Mouse (Mus musculus) myocyte (in vitro differentiated cells): ENCODE data around the gene Tgfbrap1. TPM values are rescaled to one million over a fixed set of nuclear protein-coding genes. Genes with fewer than 3 reads are reported as not detected.
"Not testable (repeated sequence)": the region's sequence is repeated elsewhere in the genome, so short reads cannot be mapped to it uniquely, and the experiment has no call there.

ENCODE experiments used
- H3K27me3 ChIP-seq: one replicate; pipeline ENCODE4 v1.6.1; 2011; ENCODE audit not compliant: control insufficient read depth, insufficient read depth, insufficient read length
- H3K36me3 ChIP-seq: one replicate; pipeline ENCODE4 v1.6.1; 2011; ENCODE audit not compliant: control insufficient read depth, insufficient read depth
- H3K4me2 ChIP-seq: one replicate; pipeline ENCODE4 v1.6.1; 2011; ENCODE audit warnings: low read depth, control low read depth
- H3K4me3 ChIP-seq: one replicate; pipeline ENCODE4 v1.5.1; 2011; ENCODE audit warnings: mild to moderate bottlenecking, control low read depth, moderate library complexity
- H3K79me2 ChIP-seq: one replicate; pipeline ENCODE4 v1.6.1; 2011; ENCODE audit not compliant: control insufficient read depth, insufficient read depth
- H3ac ChIP-seq: one replicate; pipeline ENCODE4 v1.6.1; 2011; ENCODE audit not compliant: control insufficient read depth, insufficient read length
- CEBPB ChIP-seq: IDR thresholded peaks from 2 replicates; pipeline ENCODE4 v1.6.1; 2011; ENCODE audit warnings: mild to moderate bottlenecking, moderate library complexity; ENCODE audit not compliant: poor library complexity, insufficient read depth, severe bottlenecking
- E2F4 ChIP-seq: IDR thresholded peaks from one replicate; pipeline ENCODE4 v1.6.1; 2011; ENCODE audit warnings: mild to moderate bottlenecking, control low read depth, moderate library complexity; ENCODE audit not compliant: insufficient read depth
- MAX ChIP-seq: IDR thresholded peaks from one replicate; pipeline ENCODE4 v1.6.1; 2011; ENCODE audit warnings: low read depth, mild to moderate bottlenecking, control low read depth
- MYOD1 ChIP-seq, 3 experiments: IDR thresholded peaks; one replicate each; pipeline ENCODE4 v1.6.1; 2011; ENCODE audit warnings: control low read depth in 2 of 3, low read depth in 2 of 3, mild to moderate bottlenecking in 2 of 3, moderate library complexity in 1 of 3; ENCODE audit not compliant: insufficient read length in 2 of 3, control insufficient read depth in 1 of 3
- MYOG ChIP-seq, 3 experiments: IDR thresholded peaks; one replicate each; pipeline ENCODE4 v1.6.1; 2011; ENCODE audit warnings: control low read depth in 2 of 3, low read depth in 2 of 3, mild to moderate bottlenecking in 2 of 3; ENCODE audit not compliant: insufficient read length in 2 of 3, control insufficient read depth in 1 of 3, insufficient read depth in 1 of 3
- POLR2A ChIP-seq: IDR thresholded peaks from one replicate; pipeline ENCODE4 v1.6.1; 2011; ENCODE audit warnings: low read depth, mild to moderate bottlenecking, control low read depth, moderate library complexity; ENCODE audit not compliant: insufficient read length
- POLR2AphosphoS2 ChIP-seq: IDR thresholded peaks from one replicate; pipeline ENCODE4 v1.6.1; 2011; ENCODE audit warnings: low read depth, control low read depth; ENCODE audit not compliant: insufficient read length
- REST ChIP-seq: IDR thresholded peaks from one replicate; pipeline ENCODE4 v1.6.1; 2011; ENCODE audit warnings: mild to moderate bottlenecking, control low read depth, moderate library complexity; ENCODE audit not compliant: insufficient read depth, insufficient read length
- SRF ChIP-seq: IDR thresholded peaks from one replicate; pipeline ENCODE4 v1.6.1; 2011; ENCODE audit warnings: low read depth; ENCODE audit not compliant: control insufficient read depth, insufficient read length
- TCF12 ChIP-seq: IDR thresholded peaks from one replicate; pipeline ENCODE4 v1.6.1; 2011; ENCODE audit warnings: mild to moderate bottlenecking, control low read depth; ENCODE audit not compliant: poor library complexity, insufficient read depth, severe bottlenecking
- TCF3 ChIP-seq: IDR thresholded peaks from one replicate; pipeline ENCODE4 v1.6.1; 2011; ENCODE audit warnings: low read depth, control low read depth; ENCODE audit not compliant: insufficient read length
- USF1 ChIP-seq: IDR thresholded peaks from one replicate; pipeline ENCODE4 v1.6.1; 2011; ENCODE audit warnings: low read depth, mild to moderate bottlenecking, control low read depth, moderate library complexity
- polyA plus RNA-seq: library from polyadenylated mRNA; unstranded; fragments of >200 nt; fragmentation: generic; extraction: Trizol; gene quantifications from one replicate; pipeline ENCODE4 v1.2.1, GENCODE M21; 2012; ENCODE audit warnings: missing spikeins

Gene Tgfbrap1
- polyA plus RNA-seq, 1 experiment = 12.8 TPM

- H3K27me3 ChIP-seq = no peaks in the 10 kb centered on the region
- no peak for TF ChIP-seq MYOD1 (IDR thresholded peaks at IDR 0.05; ENCODE audit: control insufficient read depth in 1 of 3, insufficient read length in 2 of 3, low read depth in 2 of 3)
- no peak for TF ChIP-seq MYOG (IDR thresholded peaks at IDR 0.05; ENCODE audit: control insufficient read depth in 1 of 3, insufficient read depth in 1 of 3, insufficient read length in 2 of 3, low read depth in 2 of 3)
- TF ChIP-seq TCF3 = no peak
- no peak for TF ChIP-seq REST
- TF ChIP-seq SRF = no peak
- no peak for TF ChIP-seq POLR2A
- no peak for TF ChIP-seq TCF12
- TF ChIP-seq CEBPB = no peak
- TF ChIP-seq E2F4 = no peak
- no peak for TF ChIP-seq USF1
- TF ChIP-seq POLR2AphosphoS2 = no peak
- no peak for TF ChIP-seq MAX
- H3K4me3 ChIP-seq = no peak overlapping the region
- peaks cover 40% of the 10 kb centered on the region for H3K36me3 ChIP-seq
- H3K79me2 ChIP-seq = peaks cover 46% of the 10 kb centered on the region
- no peak overlapping the region for H3ac ChIP-seq
- H3K4me2 ChIP-seq = no peak overlapping the region
Measured at GRCm38 (mm10) chr1:43137334-43137733, 38.9 kb upstream of the Tgfbrap1 start.

- Histone ChIP-seq H3K36me3 (peaks cover 40% of the 10 kb centered on the region), H3K79me2 (peaks cover 46% of the 10 kb centered on the region)
- H3K27me3 ChIP-seq, H3ac ChIP-seq, H3K4me2 ChIP-seq, H3K4me3 ChIP-seq: not testable (repeated sequence)
- TF ChIP-seq MYOD1 (IDR thresholded peaks at IDR 0.05; ENCODE audit: control insufficient read depth in 1 of 3, insufficient read length in 2 of 3, low read depth in 2 of 3) = peak in 2 of 3 experiments; percentile 36 to 57
- peak in 2 of 3 experiments; percentile 42 to 59 for TF ChIP-seq MYOG (IDR thresholded peaks at IDR 0.05; ENCODE audit: control insufficient read depth in 1 of 3, insufficient read depth in 1 of 3, insufficient read length in 2 of 3, low read depth in 2 of 3)
- TF ChIP-seq TCF3 = peak; percentile 74
Measured at GRCm38 (mm10) chr1:43136488-43137029, 38.1 kb upstream of the Tgfbrap1 start.

- H3K27me3 ChIP-seq = no peaks in the 10 kb centered on the region
- peaks cover 46% of the 10 kb centered on the region for H3K36me3 ChIP-seq
- peaks cover 36% of the 10 kb centered on the region for H3K79me2 ChIP-seq
- H3K4me3 ChIP-seq = no peak overlapping the region
- TF ChIP-seq MYOG (IDR thresholded peaks at IDR 0.05; ENCODE audit: control insufficient read depth in 1 of 3, insufficient read depth in 1 of 3, insufficient read length in 2 of 3, low read depth in 2 of 3) (peak in 1 of 3 experiments; percentile 35), MYOD1 (IDR thresholded peaks at IDR 0.05; ENCODE audit: control insufficient read depth in 1 of 3, insufficient read length in 2 of 3, low read depth in 2 of 3) (peak in 1 of 3 experiments; percentile 1), TCF3 (no peak)
- H3K4me2 ChIP-seq = no peak overlapping the region
- no peak overlapping the region for H3ac ChIP-seq
Measured at GRCm38 (mm10) chr1:43131591-43131990, 33.2 kb upstream of the Tgfbrap1 start.

- no peak for TF ChIP-seq MYOG (IDR thresholded peaks at IDR 0.05; ENCODE audit: control insufficient read depth in 1 of 3, insufficient read depth in 1 of 3, insufficient read length in 2 of 3, low read depth in 2 of 3)
- no peak for TF ChIP-seq CEBPB
- TF ChIP-seq POLR2A = no peak
- TF ChIP-seq MAX = no peak
- TF ChIP-seq REST = no peak
- no peak for TF ChIP-seq USF1
- TF ChIP-seq SRF = no peak
- TF ChIP-seq POLR2AphosphoS2 = no peak
- no peak for TF ChIP-seq MYOD1 (IDR thresholded peaks at IDR 0.05; ENCODE audit: control insufficient read depth in 1 of 3, insufficient read length in 2 of 3, low read depth in 2 of 3)
- TF ChIP-seq TCF3 = no peak
- TF ChIP-seq E2F4 = no peak
- peaks cover 45% of the 10 kb centered on the region for H3K36me3 ChIP-seq
- no peak overlapping the region for H3K4me2 ChIP-seq
- no peak overlapping the region for H3K4me3 ChIP-seq
- no peaks in the 10 kb centered on the region for H3K27me3 ChIP-seq
- H3ac ChIP-seq = no peak overlapping the region
- H3K79me2 ChIP-seq = peaks cover 28% of the 10 kb centered on the region
Measured at GRCm38 (mm10) chr1:43130219-43130981, 32.0 kb upstream of the Tgfbrap1 start.

- Histone ChIP-seq H3K27me3 (no peaks in the 10 kb centered on the region), H3K36me3 (peaks cover 34% of the 10 kb centered on the region), H3K4me3 (no peak overlapping the region), H3K4me2 (peak overlapping the region; percentile 40), H3ac (no peak overlapping the region), H3K79me2 (peaks cover 4% of the 10 kb centered on the region)
- TF ChIP-seq CEBPB (peak; percentile 78), USF1 (peak; percentile 37), POLR2AphosphoS2 (no peak), TCF3 (peak; percentile 30), REST (no peak), SRF (no peak), E2F4 (no peak), TCF12 (peak; percentile 50), MYOG (IDR thresholded peaks at IDR 0.05; ENCODE audit: control insufficient read depth in 1 of 3, insufficient read depth in 1 of 3, insufficient read length in 2 of 3, low read depth in 2 of 3) (peak in 2 of 3 experiments; percentile 32 to 77), MAX (no peak), POLR2A (no peak), MYOD1 (IDR thresholded peaks at IDR 0.05; ENCODE audit: control insufficient read depth in 1 of 3, insufficient read length in 2 of 3, low read depth in 2 of 3) (peak in 2 of 3 experiments; percentile 51 to 81)
Measured at GRCm38 (mm10) chr1:43127820-43128610, 29.6 kb upstream of the Tgfbrap1 start.
